Mouse (Mus musculus) kidney, embryonic 14.5 days (tissue): Measurements from ENCODE around the gene Mtf1. TPM values are rescaled to one million over a fixed set of nuclear protein-coding genes. Genes with fewer than 3 reads are reported as not detected.

Source experiments
- ATAC-seq: fragments of 200-750 bp; cut with Nextera tagmentation; 2 replicates; pipeline ENCODE4 v1.8.0; 2017; ENCODE audit warnings: moderate number of reproducible peaks, mild to moderate bottlenecking, moderate TSS enrichment, moderate library complexity; ENCODE audit not compliant: low FRiP score, low TSS enrichment
- H3K27ac ChIP-seq: fragments of 300-500 bp; sonication (generic); 2 replicates; pipeline ENCODE4 v1.5.1; 2014; ENCODE audit warnings: low read depth, mild to moderate bottlenecking, low read length, moderate library complexity, mixed read lengths
- H3K27me3 ChIP-seq: fragments of 300-500 bp; sonication (generic); 2 replicates; pipeline ENCODE4 v1.6.1; 2014; ENCODE audit warnings: mild to moderate bottlenecking, low read length; ENCODE audit not compliant: control insufficient read depth, insufficient read depth
- H3K36me3 ChIP-seq: fragments of 300-500 bp; sonication (generic); 2 replicates; pipeline ENCODE4 v1.6.1; 2014; ENCODE audit warnings: low read length, mixed read lengths; ENCODE audit not compliant: control insufficient read depth, insufficient read depth
- H3K4me1 ChIP-seq: fragments of 300-500 bp; sonication (generic); 2 replicates; pipeline ENCODE4 v1.6.1; 2014; ENCODE audit warnings: low read length, mixed read lengths; ENCODE audit not compliant: control insufficient read depth, insufficient read depth
- H3K4me2 ChIP-seq: fragments of 300-500 bp; sonication (generic); replicated peaks from 2 replicates; pipeline ENCODE4 v1.6.1; 2014; ENCODE audit warnings: low read depth, mild to moderate bottlenecking, low read length
- H3K4me3 ChIP-seq: fragments of 300-500 bp; sonication (generic); 2 replicates; pipeline ENCODE4 v1.5.1; 2014; ENCODE audit warnings: mild to moderate bottlenecking, low read length
- H3K9ac ChIP-seq: fragments of 300-500 bp; sonication (generic); 2 replicates; pipeline ENCODE4 v1.6.1; 2014; ENCODE audit warnings: low read depth, mild to moderate bottlenecking, low read length, moderate library complexity
- H3K9me3 ChIP-seq: fragments of 300-500 bp; sonication (generic); 2 replicates; pipeline ENCODE4 v1.6.1; 2016; ENCODE audit warnings: low read length; ENCODE audit not compliant: control insufficient read depth
- WGBS: fragments of 180-500 bp; shearing (Covaris S2); extraction: QIAGEN DNeasy Blood & Tissue Kit; methylation state at CpG from one replicate; pipeline ENCODE4 v1.1.7; 2014; 5-methylcytosine and 5-hydroxymethylcytosine counted together
- polyA plus RNA-seq: library from polyadenylated mRNA; unstranded; fragments of >200 nt; fragmentation: Nextera tagmentation; extraction: Ambion mirVana; gene quantifications from 2 replicates; pipeline ENCODE4 v1.2.1, GENCODE M21; 2014

Gene Mtf1
- polyA plus RNA-seq, result 13.7 and 17.5 TPM in 2 replicates

DNA sequence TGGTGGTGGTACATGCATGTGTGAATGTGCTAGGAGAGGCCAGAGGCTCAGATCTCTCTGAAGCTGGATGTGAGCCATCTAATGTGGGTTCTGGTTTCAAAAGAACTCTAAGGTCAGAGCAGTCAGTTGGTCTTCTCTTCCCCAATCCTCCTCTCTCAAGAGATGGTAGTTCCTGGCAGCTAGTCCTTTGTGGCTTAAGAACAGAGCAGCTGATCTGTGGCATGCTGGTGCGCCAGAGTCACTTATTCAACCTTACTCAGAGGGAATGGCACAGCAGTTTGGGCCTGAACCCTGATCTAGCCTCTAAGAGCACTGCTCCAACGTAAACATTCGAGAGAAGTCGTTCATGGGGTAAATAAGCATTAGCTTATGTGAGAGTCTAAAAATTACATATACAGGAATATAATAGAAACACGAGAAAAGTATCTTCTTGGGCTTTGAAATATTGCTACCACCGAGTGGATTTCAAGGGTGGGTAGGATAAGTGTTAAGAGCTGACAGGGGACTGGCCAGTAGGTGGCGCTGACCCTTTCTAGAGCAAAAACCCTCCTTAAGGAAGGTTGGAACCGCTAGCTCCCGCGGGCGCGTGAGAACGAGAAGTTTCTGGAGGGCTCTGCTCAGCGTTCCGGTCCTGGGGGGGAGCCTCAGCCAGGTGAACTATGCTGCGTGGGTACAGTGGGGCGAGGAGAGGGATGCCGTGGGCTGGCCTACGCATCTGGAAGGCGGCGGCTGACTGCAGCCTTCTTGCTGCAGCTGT, at the start of gene Mtf1:
TSS of gene Mtf1 (plus strand) at position 553 of the 757 bp plus-strand sequence.
- peaks cover 36% of the 10 kb centered on the region for H3K36me3 ChIP-seq
- 3% methylated on average over 21 of the region's 21 CpGs for WGBS
- ATAC-seq, result peak; percentile 80
- H3K4me1 ChIP-seq, result peaks cover 9% of the 10 kb centered on the region; the same call in 1 of the 2 replicates
- peak within 1 kb of the TSS; percentile 78 for H3K4me2 ChIP-seq
- H3K9ac ChIP-seq, result peak within 1 kb of the TSS; percentile 87
- H3K4me3 ChIP-seq, result peak within 1 kb of the TSS; percentile 66
- H3K9me3 ChIP-seq, result no peaks in the 10 kb centered on the region
- H3K27ac ChIP-seq, result peak within 1 kb of the TSS; percentile 95
- no peaks in the 10 kb centered on the region for H3K27me3 ChIP-seq

DNA sequence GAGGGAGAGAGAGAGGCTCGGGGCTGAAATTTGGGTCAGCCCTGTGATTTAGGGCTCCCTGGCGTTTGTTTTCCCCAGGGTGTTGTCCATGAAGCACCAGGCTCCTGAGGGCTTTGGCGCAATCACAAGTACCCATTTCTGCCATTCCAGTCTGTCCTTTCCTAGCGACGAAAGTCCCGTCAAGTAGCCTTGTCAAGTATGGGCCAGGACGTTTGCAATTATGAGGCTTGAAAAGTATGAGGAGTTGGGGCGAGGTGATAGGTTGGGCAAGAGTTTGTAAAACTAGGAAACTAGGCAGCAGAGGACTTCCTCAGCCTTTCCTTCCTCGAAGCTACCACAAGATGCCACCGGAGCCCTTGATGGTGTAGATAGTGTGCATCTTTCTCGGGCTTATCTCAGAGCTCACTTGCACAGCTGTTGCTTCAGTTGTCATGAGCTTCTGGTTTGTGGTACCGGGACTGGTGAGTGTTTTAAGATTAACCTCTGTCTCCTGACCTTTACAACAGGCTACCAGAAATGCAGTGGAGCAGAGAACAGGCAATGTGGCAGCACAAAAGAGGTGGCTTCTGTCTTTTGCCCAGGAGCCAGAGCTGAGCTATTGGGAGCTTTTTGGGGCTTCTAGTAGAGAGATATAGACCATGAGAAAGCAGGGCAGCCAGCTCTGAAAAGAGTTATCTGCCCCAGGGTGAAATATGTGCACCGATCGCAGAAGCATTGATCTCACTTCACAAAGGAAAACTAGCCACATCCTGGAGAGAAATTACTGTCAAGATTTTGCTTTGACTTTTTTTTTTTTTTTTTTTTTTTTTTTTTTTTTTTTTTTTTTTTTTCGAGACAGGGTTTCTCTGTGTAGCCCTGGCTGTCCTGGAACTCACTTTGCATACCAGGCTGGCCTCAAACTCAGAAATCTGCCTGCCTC, 49.4 kb upstream of the Mtf1 start:
- peak overlapping the region; percentile 97 for H3K4me2 ChIP-seq
- 15% methylated on average over 14 of the region's 15 CpGs for WGBS
- no peak overlapping the region for H3K27ac ChIP-seq
- H3K4me3 ChIP-seq, result peak overlapping the region; percentile 83
- no peak for ATAC-seq
- H3K9me3 ChIP-seq, result no peaks in the 10 kb centered on the region
- H3K4me1 ChIP-seq, result peaks cover 10% of the 10 kb centered on the region
- H3K36me3 ChIP-seq, result no peaks in the 10 kb centered on the region
- no peaks in the 10 kb centered on the region for H3K27me3 ChIP-seq
- H3K9ac ChIP-seq, result peak overlapping the region; percentile 72

DNA sequence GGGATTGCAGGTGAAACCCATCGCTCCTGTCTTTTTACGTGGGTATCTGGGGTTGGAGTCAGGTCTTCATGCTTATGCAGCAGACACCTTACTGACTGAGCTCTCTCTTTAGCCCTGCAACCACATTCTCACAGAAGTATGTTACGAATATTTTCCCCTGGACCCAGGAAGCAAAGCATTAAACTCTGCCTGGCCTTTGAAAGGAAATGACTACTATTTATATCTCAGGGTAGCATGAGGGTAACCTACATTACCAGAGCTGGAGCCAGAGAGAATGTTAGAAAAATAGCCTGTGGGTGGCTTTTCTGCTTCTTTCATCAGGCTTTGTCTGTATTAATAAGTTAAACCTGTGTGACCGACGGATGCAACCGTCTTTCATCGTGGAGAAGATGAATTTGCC, 46.4 kb upstream of the Mtf1 start:
- no peak overlapping the region for H3K4me3 ChIP-seq
- H3K27ac ChIP-seq, result no peak overlapping the region
- WGBS, result 66% methylated on average over 7 of the region's 7 CpGs

GRCm38 (mm10) chr4:124759305-124759811, 42.5 kb upstream of the Mtf1 start:
- ATAC-seq, result peak; percentile 64
- Histone ChIP-seq H3K27ac (peak overlapping the region; percentile 44; the same call in 1 of the 2 replicates), H3K36me3 (no peaks in the 10 kb centered on the region), H3K9ac (no peak overlapping the region), H3K4me3 (no peak overlapping the region), H3K4me1 (peaks cover 8% of the 10 kb centered on the region; the same call in 1 of the 2 replicates), H3K27me3 (no peaks in the 10 kb centered on the region), H3K9me3 (no peaks in the 10 kb centered on the region), H3K4me2 (no peak overlapping the region)
- 57% methylated on average over 7 of the region's 7 CpGs for WGBS

More for the DNA sequence above, 46.4 kb upstream of the Mtf1 start:
- Histone ChIP-seq H3K9me3 (no peaks in the 10 kb centered on the region), H3K4me2 (no peak overlapping the region), H3K4me1 (peaks cover 18% of the 10 kb centered on the region), H3K27me3 (no peaks in the 10 kb centered on the region), H3K9ac (no peak overlapping the region), H3K36me3 (no peaks in the 10 kb centered on the region)
- no peak for ATAC-seq

- H3K4me3 ChIP-seq, result no peak overlapping the region
- peaks cover 8% of the 10 kb centered on the region; the same call in 1 of the 2 replicates for H3K4me1 ChIP-seq
- ATAC-seq, result no peak
- WGBS, result 65% methylated on average over 1 of the region's 1 CpGs
- no peak overlapping the region for H3K4me2 ChIP-seq
- no peak overlapping the region for H3K27ac ChIP-seq
- no peak overlapping the region for H3K9ac ChIP-seq
- no peaks in the 10 kb centered on the region for H3K9me3 ChIP-seq
- H3K27me3 ChIP-seq, result no peaks in the 10 kb centered on the region
- no peaks in the 10 kb centered on the region for H3K36me3 ChIP-seq
Observed at GRCm38 (mm10) chr4:124761201-124761600, 40.7 kb upstream of the Mtf1 start.

GRCm38 (mm10) chr4:124762858-124763452, 38.9 kb upstream of the Mtf1 start:
- no peaks in the 10 kb centered on the region for H3K9me3 ChIP-seq
- no peak overlapping the region for H3K4me2 ChIP-seq
- 86% methylated on average over 6 of the region's 6 CpGs for WGBS
- H3K4me1 ChIP-seq, result peaks cover 8% of the 10 kb centered on the region; the same call in 1 of the 2 replicates
- no peak overlapping the region for H3K9ac ChIP-seq
- H3K4me3 ChIP-seq, result no peak overlapping the region
- no peak overlapping the region for H3K27ac ChIP-seq
- H3K27me3 ChIP-seq, result no peaks in the 10 kb centered on the region
- H3K36me3 ChIP-seq, result no peaks in the 10 kb centered on the region
- no peak for ATAC-seq

- H3K27ac ChIP-seq, result no peak overlapping the region
Observed at GRCm38 (mm10) chr4:124765802-124766565, 35.9 kb upstream of the Mtf1 start.

DNA sequence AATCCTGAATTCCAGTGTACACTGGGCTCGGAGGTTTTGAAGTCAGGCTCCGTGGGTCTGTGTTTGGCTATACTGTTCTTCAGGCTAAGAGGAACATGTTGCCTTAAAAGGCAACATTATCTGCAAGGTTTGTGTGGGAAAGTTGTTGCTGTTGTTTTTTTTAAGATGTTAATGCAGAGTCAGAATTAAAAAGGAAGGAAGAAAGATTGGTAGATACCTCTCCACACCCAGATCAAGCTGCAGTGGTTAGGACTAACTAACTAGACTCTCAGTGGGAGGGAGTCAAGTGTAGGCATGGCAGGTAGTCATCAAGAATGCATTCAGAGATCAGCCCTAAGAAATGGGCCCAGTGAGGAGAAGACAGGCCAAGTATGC, 35.4 kb upstream of the Mtf1 start:
- H3K9me3 ChIP-seq, result no peaks in the 10 kb centered on the region
- 85% methylated on average over 2 of the region's 2 CpGs for WGBS
- no peak overlapping the region for H3K4me3 ChIP-seq
- H3K4me2 ChIP-seq, result no peak overlapping the region
- H3K27ac ChIP-seq, result no peak overlapping the region
- ATAC-seq, result no peak
- H3K27me3 ChIP-seq, result no peaks in the 10 kb centered on the region
- no peaks in the 10 kb centered on the region for H3K4me1 ChIP-seq
- no peak overlapping the region for H3K9ac ChIP-seq
- no peaks in the 10 kb centered on the region for H3K36me3 ChIP-seq

More at GRCm38 (mm10) chr4:124765802-124766565, 35.9 kb upstream of the Mtf1 start:
- Histone ChIP-seq H3K4me2 (no peak overlapping the region), H3K9me3 (no peaks in the 10 kb centered on the region), H3K4me1 (no peaks in the 10 kb centered on the region), H3K9ac (no peak overlapping the region), H3K4me3 (no peak overlapping the region), H3K36me3 (no peaks in the 10 kb centered on the region), H3K27me3 (no peaks in the 10 kb centered on the region)
- no peak for ATAC-seq
- WGBS, result 82% methylated on average over 23 of the region's 23 CpGs
